ENCODE assay signal across 13 mouse cellular contexts in genomic region chr4:141145124-141145523, GRCm38 (mm10). TPM values are rescaled to one million over a fixed set of nuclear protein-coding genes. Genes with fewer than 3 reads are reported as not detected.
A peak's percentile ranks its signal among the peaks of the same experiment; 100 is the strongest.
DNase-seq lines count a peak whose midpoint lies in the region; TF ChIP-seq lines count a peak whose summit lies in the region.
"Not testable (repeated sequence)": the region's sequence is repeated elsewhere in the genome, so short reads cannot be mapped to it uniquely, and the experiment has no call there.
"Had no signal": no experiment of that assay in that cellular context is flagged by ENCODE, and none has a peak within 500 bp of the region (broad histone marks: within the 10 kb centered on the region; RNA-seq: fewer than 3 reads in every experiment).

No protein-coding gene starts in this region.

- not testable (repeated sequence) for TF ChIP-seq RAD21 in CH12.LX (IDR thresholded peaks at IDR 0.05; ENCODE audit: low read depth, low read length); MEL (IDR thresholded peaks at IDR 0.05; ENCODE audit: low read depth, low read length)

- dilution Hi-C loops in CH12.LX (cut with MboI; ENCODE audit: extremely low pct_ligation_motif_present, extremely low pct_unique_long_range_greater_than_20kb, low sequenced_read_pairs) = not testable (repeated sequence)

- not testable (repeated sequence) for H3K9me3 ChIP-seq in CH12.LX (replicated peaks; ENCODE audit: low read length); MEL (replicated peaks; ENCODE audit: insufficient read depth, low read length)

- TF ChIP-seq CTCF in CH12.LX (conservative IDR thresholded peaks at IDR 0.05 in 1 of 2, IDR thresholded peaks at IDR 0.05 in 1 of 2; ENCODE audit: low read depth in 2 of 2, low read length in 2 of 2); MEL (IDR thresholded peaks at IDR 0.05 in 2 of 3, conservative IDR thresholded peaks at IDR 0.05 in 1 of 3; ENCODE audit: control insufficient read depth in 1 of 3, insufficient read depth in 1 of 3, low read depth in 2 of 3, low read length in 3 of 3, poor library complexity in 1 of 3, severe bottlenecking in 1 of 3): not testable (repeated sequence)

- TF ChIP-seq POLR2A in CH12.LX (IDR thresholded peaks at IDR 0.05; ENCODE audit: low read depth, low read length); MEL (IDR thresholded peaks at IDR 0.05; ENCODE audit: control insufficient read depth in 1 of 2, insufficient read depth in 1 of 2, low read depth in 1 of 2, low read length in 2 of 2, poor library complexity in 1 of 2): not testable (repeated sequence)

- H3K4me2 ChIP-seq in CH12.LX (ENCODE audit: insufficient read depth, low read depth, poor library complexity, severe bottlenecking) = not testable (repeated sequence)

- in situ Hi-C loops in CH12.LX (cut with MboI; ENCODE audit: low pct_ligation_motif_present, low pct_unique_long_range_greater_than_20kb, low sequenced_read_pairs) = loop anchor here (10.0 kb wide), 2 partner anchors 70 to 220 kb away; partner anchors contain the start of genes Fam131c and Rsg1

- not testable (repeated sequence) for H3K27me3 ChIP-seq in CH12.LX (replicated peaks); MEL (ENCODE audit: control insufficient read depth in 1 of 2, insufficient read depth in 2 of 2, low read length in 2 of 2)

- H3K79me2 ChIP-seq in CH12.LX (replicated peaks; ENCODE audit: control insufficient read depth, extremely low read depth, insufficient read depth, poor library complexity, severe bottlenecking) (peaks cover 19% of the 10 kb centered on the region), MEL (ENCODE audit: control insufficient read depth, insufficient read depth, low read length, poor library complexity) (peaks cover 22% of the 10 kb centered on the region)

- TF ChIP-seq EP300 in CH12.LX (IDR thresholded peaks at IDR 0.05; ENCODE audit: low read length); MEL (IDR thresholded peaks at IDR 0.05; ENCODE audit: low read depth in 1 of 2, low read length in 2 of 2): not testable (repeated sequence)

- DNase-seq in CH12.LX (ENCODE audit: extremely low read depth); MEL (ENCODE audit: low read depth, low spot score): not testable (repeated sequence)

- H3K27ac ChIP-seq in CH12.LX (ENCODE audit: insufficient read depth, low read depth); MEL (ENCODE audit: control insufficient read depth, low read depth, low read length): not testable (repeated sequence)

- not testable (repeated sequence) for H3K4me3 ChIP-seq in CH12.LX (replicated peaks in 1 of 3; ENCODE audit: low read depth in 2 of 3, low read length in 2 of 3, poor library complexity in 1 of 3); MEL (ENCODE audit: control insufficient read depth in 1 of 2, insufficient read depth in 1 of 2, low read depth in 2 of 2, low read length in 2 of 2)

- not testable (repeated sequence) for H3K9ac ChIP-seq in CH12.LX (ENCODE audit: insufficient read depth, low read depth); MEL (ENCODE audit: control insufficient read depth, low read depth, low read length, poor library complexity, severe bottlenecking)

- H3K4me1 ChIP-seq in CH12.LX (ENCODE audit: control insufficient read depth in 1 of 2, insufficient read depth in 2 of 2) (peaks cover 24 to 63% of the 10 kb centered on the region in 2 experiments), MEL (ENCODE audit: control insufficient read depth in 1 of 2, insufficient read depth in 2 of 2, low read length in 2 of 2) (peaks cover 2 to 22% of the 10 kb centered on the region in 2 experiments; a peak in 3 of 4 replicates)

- not testable (repeated sequence) for H3K36me3 ChIP-seq in CH12.LX (replicated peaks in 1 of 2; ENCODE audit: control insufficient read depth in 1 of 2, insufficient read depth in 1 of 2, low read length in 1 of 2)
- H3K36me3 ChIP-seq in MEL (ENCODE audit: control insufficient read depth in 1 of 2, insufficient read depth in 2 of 2, low read length in 2 of 2) = peaks cover 0 to 12% of the 10 kb centered on the region in 2 experiments; a peak in 2 of 4 replicates

TF ChIP-seq in CH12.LX, 34 proteins besides CTCF, POLR2A, EP300 and RAD21:
- peak; percentile 81; the same call in 1 of the 2 replicates for TF ChIP-seq ZKSCAN1 (IDR thresholded peaks at IDR 0.05; ENCODE audit: borderline replicate concordance, low read depth, low read length)

TF ChIP-seq in MEL, 35 proteins besides CTCF, POLR2A, EP300 and RAD21:
- TF ChIP-seq ZKSCAN1 (IDR thresholded peaks at IDR 0.05; ENCODE audit: low read depth, low read length) = peak; percentile 88

RNA-seq across cellular contexts. Expression of gene Fbxo42, which starts 2.6 kb away (rescaled TPM):
- total RNA-seq in CH12.LX (2012; rRNA removed) (14.4 and 17.3 TPM in 2 replicates), CH12.LX (2014; rRNA removed) (8.6 and 9.8 TPM in 2 replicates), MEL (2012; rRNA removed) (10.1 and 11.2 TPM in 2 replicates)
- polyA plus RNA-seq in CH12.LX (2012; ENCODE audit: insufficient read length, low read depth) (16.5 and 20.1 TPM in 2 replicates), MEL (2012; ENCODE audit: insufficient read depth in 1 of 2, insufficient read length in 2 of 2, low read depth in 1 of 2, low replicate concordance in 2 of 2, missing spikeins in 1 of 2) (100 to 1,000 TPM in 1 of 2 experiments, 10 to 100 TPM in 1; 23.1 to 260 TPM)

RNA-seq across cellular contexts. Expression of gene Szrd1, which starts 5.5 kb away (rescaled TPM):
- 82.5 and 106 TPM in 2 replicates for total RNA-seq in CH12.LX (2012; rRNA removed)
- 77.8 and 80.9 TPM in 2 replicates for total RNA-seq in CH12.LX (2014; rRNA removed)
- polyA plus RNA-seq in CH12.LX (2012; ENCODE audit: insufficient read length, low read depth) = 126 and 143 TPM in 2 replicates
- 63.0 and 64.4 TPM in 2 replicates for total RNA-seq in MEL (2012; rRNA removed)
- 100 to 1,000 TPM in 1 of 2 experiments, not detected in 1; 137 TPM for polyA plus RNA-seq in MEL (2012; ENCODE audit: insufficient read depth in 1 of 2, insufficient read length in 2 of 2, low read depth in 1 of 2, low replicate concordance in 2 of 2, missing spikeins in 1 of 2)

RNA-seq across cellular contexts. Expression of gene Spata21, which starts 57.0 kb away (rescaled TPM):
- total RNA-seq in CH12.LX (2012; rRNA removed) = not detected in 2 replicates
- not detected in 2 replicates for total RNA-seq in CH12.LX (2014; rRNA removed)
- not detected in 2 replicates for polyA plus RNA-seq in CH12.LX (2012; ENCODE audit: insufficient read length, low read depth)
- not detected in 2 replicates for total RNA-seq in MEL (2012; rRNA removed)
- not detected for polyA plus RNA-seq in MEL (2012; ENCODE audit: insufficient read depth in 1 of 2, insufficient read length in 2 of 2, low read depth in 1 of 2, low replicate concordance in 2 of 2, missing spikeins in 1 of 2)
- total RNA-seq: adrenal gland, adult 18-20 months; adrenal gland, adult 2 months; adrenal gland, adult 8-10 months; adrenal gland, postnatal 10 days; adrenal gland, postnatal 14 days; adrenal gland, postnatal 25 days; adrenal gland, postnatal 36 days; G1E had no signal
- polyA plus RNA-seq: adrenal gland, adult 2 months; brain, embryonic 14.5 days; C2C12; G1E; Patski had no signal
